In the genomic region with DNA sequence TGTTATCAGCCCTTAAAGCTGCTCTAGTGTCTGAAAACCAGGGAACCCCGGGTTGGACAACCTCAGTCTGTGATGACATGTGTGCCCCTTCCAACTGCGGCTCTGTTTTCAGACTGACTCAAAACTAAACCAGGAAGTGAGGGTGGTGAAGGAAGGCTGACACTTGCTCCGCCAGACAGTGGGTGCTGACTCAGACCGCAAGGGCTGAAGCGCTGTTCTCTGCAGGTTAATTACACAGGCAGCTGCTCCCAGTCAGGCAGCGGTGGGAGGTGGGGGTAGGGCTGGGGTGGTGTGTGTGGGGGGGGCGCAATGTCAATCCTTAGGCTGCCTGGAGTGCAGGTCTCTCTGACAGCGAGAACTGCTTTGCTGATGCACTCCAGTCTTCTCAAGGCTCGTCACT, we compare ENCODE assay signal across 9 mouse cellular contexts. TPM values are rescaled to one million over a fixed set of nuclear protein-coding genes. Genes with fewer than 3 reads are reported as not detected.
DNase-seq lines count a peak whose midpoint lies in the region; ATAC-seq and TF ChIP-seq lines count a peak whose summit lies in the region.
"Had no signal": no experiment of that assay in that cellular context is flagged by ENCODE, and none has a peak within 500 bp of the region (broad histone marks: within the 10 kb centered on the region; RNA-seq: fewer than 3 reads in every experiment).

No protein-coding gene starts in this region.

- H3K36me3 ChIP-seq in hindbrain, embryonic 10.5 days: no peaks in the 10 kb centered on the region
- H3K36me3 ChIP-seq in hindbrain, postnatal 0 days (ENCODE audit: insufficient read depth, low read length): no peaks in the 10 kb centered on the region
- no peaks in the 10 kb centered on the region for H3K36me3 ChIP-seq in G1E (replicated peaks)
- no peaks in the 10 kb centered on the region for H3K36me3 ChIP-seq in heart, embryonic 16.5 days (ENCODE audit: control insufficient read depth, insufficient read depth)
- H3K36me3 ChIP-seq in megakaryocyte, embryonic 14.5 days (replicated peaks; ENCODE audit: low read length): no peaks in the 10 kb centered on the region
- no peaks in the 10 kb centered on the region for H3K36me3 ChIP-seq in thymus, adult 2 months (ENCODE audit: control insufficient read depth, insufficient read depth, low read length)
- H3K36me3 ChIP-seq: limb, embryonic 15.5 days had no signal

- H3K4me1 ChIP-seq in hindbrain, embryonic 10.5 days (replicated peaks): peaks cover 7% of the 10 kb centered on the region
- H3K4me1 ChIP-seq in hindbrain, postnatal 0 days (ENCODE audit: insufficient read depth, low read length): no peaks in the 10 kb centered on the region
- peaks cover 53% of the 10 kb centered on the region for H3K4me1 ChIP-seq in G1E (ENCODE audit: insufficient read depth, low read depth, low read length)
- H3K4me1 ChIP-seq in heart, embryonic 16.5 days (ENCODE audit: control insufficient read depth, insufficient read depth, low read length): peaks cover 3% of the 10 kb centered on the region; the same call in 1 of the 2 replicates
- peaks cover 49% of the 10 kb centered on the region for H3K4me1 ChIP-seq in megakaryocyte, embryonic 14.5 days
- peaks cover 33% of the 10 kb centered on the region for H3K4me1 ChIP-seq in thymus, adult 2 months (replicated peaks; ENCODE audit: control insufficient read depth, insufficient read depth, low read length)
- H3K4me1 ChIP-seq: limb, embryonic 15.5 days had no signal

- peak; percentile 20 for DNase-seq in hindbrain, embryonic 10.5 days (ENCODE audit: low spot score)
- no peak for DNase-seq in hindbrain, postnatal 0 days (ENCODE audit: low spot score)
- DNase-seq in G1E (ENCODE audit: low spot score): peak; percentile 50
- DNase-seq in thymus, adult 2 months: peak; percentile 75
- no peak for DNase-seq in left cerebral cortex, adult 18-20 months (ENCODE audit: low spot score in 2 of 2)
- no peak for DNase-seq in ovary, postnatal 36 days (ENCODE audit: low spot score)

- no peak overlapping the region for H3K4me3 ChIP-seq in hindbrain, embryonic 10.5 days
- H3K4me3 ChIP-seq in hindbrain, postnatal 0 days (ENCODE audit: low read length): no peak overlapping the region
- peak overlapping the region; percentile 45; the same call in 1 of the 2 replicates for H3K4me3 ChIP-seq in G1E (ENCODE audit: low read depth, low read length)
- H3K4me3 ChIP-seq in heart, embryonic 16.5 days (ENCODE audit: low read length): no peak overlapping the region
- peak overlapping the region; percentile 82 for H3K4me3 ChIP-seq in megakaryocyte, embryonic 14.5 days (replicated peaks)
- no peak overlapping the region for H3K4me3 ChIP-seq in thymus, adult 2 months (ENCODE audit: control insufficient read depth, insufficient read depth, low read length)
- H3K4me3 ChIP-seq: limb, embryonic 15.5 days had no signal

- no peak for ATAC-seq in hindbrain, postnatal 0 days
- peak; percentile 78 for ATAC-seq in G1E (ENCODE audit: extremely low read depth, insufficient number of reproducible peaks, low FRiP score, poor library complexity, severe bottlenecking)
- 0 out of 2 replicates have a peak, but pooled peaks have one; percentile 34 for ATAC-seq in heart, embryonic 16.5 days (replicated peaks; ENCODE audit: extremely low read depth, insufficient read depth, low FRiP score)

- peak overlapping the region; percentile 24; the same call in 1 of the 2 replicates for H3K27ac ChIP-seq in hindbrain, embryonic 10.5 days
- no peak overlapping the region for H3K27ac ChIP-seq in hindbrain, postnatal 0 days
- H3K27ac ChIP-seq in heart, embryonic 16.5 days (ENCODE audit: low read length): no peak overlapping the region; the same call in 1 of the 2 replicates
- H3K27ac ChIP-seq in thymus, adult 2 months (ENCODE audit: control insufficient read depth, insufficient read depth, low read length): peak overlapping the region; percentile 85
- H3K27ac ChIP-seq: limb, embryonic 15.5 days had no signal

- 35% methylated on average over 9 of the region's 9 CpGs for WGBS in hindbrain, embryonic 10.5 days
- 38% methylated on average over 9 of the region's 9 CpGs for WGBS in hindbrain, postnatal 0 days
- 15% methylated on average over 9 of the region's 9 CpGs for WGBS in heart, embryonic 16.5 days
- WGBS in thymus, adult 2 months: under 1% methylated on average over 9 of the region's 9 CpGs

- H3K27me3 ChIP-seq in hindbrain, embryonic 10.5 days (ENCODE audit: insufficient read depth, poor library complexity, severe bottlenecking): no peaks in the 10 kb centered on the region
- H3K27me3 ChIP-seq in hindbrain, postnatal 0 days (ENCODE audit: insufficient read depth, low read length): no peaks in the 10 kb centered on the region
- no peaks in the 10 kb centered on the region for H3K27me3 ChIP-seq in G1E (ENCODE audit: insufficient read depth, low read length)
- H3K27me3 ChIP-seq in heart, embryonic 16.5 days (ENCODE audit: control insufficient read depth, insufficient read depth, low read length): no peaks in the 10 kb centered on the region
- no peaks in the 10 kb centered on the region for H3K27me3 ChIP-seq in megakaryocyte, embryonic 14.5 days (replicated peaks)
- H3K27me3 ChIP-seq in thymus, adult 2 months (ENCODE audit: control insufficient read depth, insufficient read depth, low read length): no peaks in the 10 kb centered on the region
- H3K27me3 ChIP-seq: limb, embryonic 15.5 days had no signal

- TF ChIP-seq POLR2A in thymus, adult 2 months (IDR thresholded peaks at IDR 0.05; ENCODE audit: control insufficient read depth, extremely low read depth, insufficient read depth, low read length, poor library complexity): no peak

- no peak overlapping the region for H3K4me2 ChIP-seq in hindbrain, postnatal 0 days (ENCODE audit: low read depth, low read length)
- peak overlapping the region; percentile 35; the same call in 1 of the 2 replicates for H3K4me2 ChIP-seq in heart, embryonic 16.5 days (ENCODE audit: low read depth, low read length)
- H3K4me2 ChIP-seq: limb, embryonic 15.5 days had no signal

- no peaks in the 10 kb centered on the region for H3K9me3 ChIP-seq in hindbrain, embryonic 10.5 days
- H3K9me3 ChIP-seq in hindbrain, postnatal 0 days (ENCODE audit: low read length): no peaks in the 10 kb centered on the region
- peaks cover 12% of the 10 kb centered on the region for H3K9me3 ChIP-seq in G1E (replicated peaks)
- no peaks in the 10 kb centered on the region for H3K9me3 ChIP-seq in heart, embryonic 16.5 days (replicated peaks; ENCODE audit: control insufficient read depth, low read length)
- peaks cover 4% of the 10 kb centered on the region; the same call in 1 of the 2 replicates for H3K9me3 ChIP-seq in megakaryocyte, embryonic 14.5 days
- H3K9me3 ChIP-seq: limb, embryonic 15.5 days had no signal

- no peak for TF ChIP-seq CTCF in hindbrain, postnatal 0 days (IDR thresholded peaks at IDR 0.05; ENCODE audit: low read depth)
- no peak for TF ChIP-seq CTCF in G1E (IDR thresholded peaks at IDR 0.05; ENCODE audit: low read depth, low read length)
- TF ChIP-seq CTCF in thymus, adult 2 months (IDR thresholded peaks at IDR 0.05; ENCODE audit: borderline replicate concordance, control insufficient read depth, extremely low read depth, insufficient read depth, low read length, poor library complexity): 0 out of 2 replicates have a peak, but pooled peaks have one; percentile 33

- H3K9ac ChIP-seq in hindbrain, postnatal 0 days (replicated peaks; ENCODE audit: low read length): no peak overlapping the region
- H3K9ac ChIP-seq in heart, embryonic 16.5 days (ENCODE audit: low read length): no peak overlapping the region
- H3K9ac ChIP-seq: limb, embryonic 15.5 days had no signal

RNA-seq across cellular contexts. Expression of a gene that starts 51.6 kb away (rescaled TPM):
- 22.8 and 24.6 TPM in 2 replicates for polyA plus RNA-seq in hindbrain, embryonic 10.5 days (2016; fragmentation: Nextera tagmentation; extraction: Ambion mirVana)
- 41.9 and 47.8 TPM in 2 replicates for total RNA-seq in hindbrain, postnatal 0 days (2014; rRNA removed)
- 14.4 and 15.7 TPM in 2 replicates for polyA plus RNA-seq in hindbrain, postnatal 0 days (2015; fragmentation: Nextera tagmentation; extraction: Ambion mirVana)
- total RNA-seq in G1E (2014; fragmentation: Nextera tagmentation) (2.7 and 51.2 TPM in 2 replicates), G1E (2017) (9.6 and 11.8 TPM in 2 replicates)
- 3.0 and 5.4 TPM in 2 replicates for polyA plus RNA-seq in G1E (2012)
- polyA plus RNA-seq in heart, embryonic 16.5 days (2015; fragmentation: Nextera tagmentation; extraction: Ambion mirVana): 9.1 and 10.9 TPM in 2 replicates
- 2.8 and 11.9 TPM in 2 replicates for polyA plus RNA-seq in megakaryocyte, embryonic 14.5 days (2012; ENCODE audit: insufficient read depth, low replicate concordance)
- polyA plus RNA-seq in thymus, adult 2 months (2012; rRNA removed): 24.5 and 29.7 TPM in 2 replicates
- 10 to 100 TPM in 1 of 2 experiments, 1 to 10 TPM in 1; 9.5 to 10.1 TPM for total RNA-seq in left cerebral cortex, adult 18-20 months (2021)

Comparison
In these comparisons a context has a peak if more than half of its experiments do, and no peak if none do; other contexts are left out.
1. DNase-seq: peak in hindbrain, embryonic 10.5 days (single experiment), G1E (single experiment) and thymus, adult 2 months (single experiment); none in hindbrain, postnatal 0 days (single experiment), left cerebral cortex, adult 18-20 months (0 of 2) and ovary, postnatal 36 days (single experiment).
2. H3K27ac ChIP-seq: peak in hindbrain, embryonic 10.5 days (single experiment) and thymus, adult 2 months (single experiment); none in hindbrain, postnatal 0 days (single experiment) and heart, embryonic 16.5 days (single experiment).
3. H3K4me3 ChIP-seq: peak in G1E (single experiment) and megakaryocyte, embryonic 14.5 days (single experiment); none in hindbrain, embryonic 10.5 days (single experiment), hindbrain, postnatal 0 days (single experiment), heart, embryonic 16.5 days (single experiment) and thymus, adult 2 months (single experiment).